ENCODE assay signal across 37 mouse cellular contexts in the genomic region with DNA sequence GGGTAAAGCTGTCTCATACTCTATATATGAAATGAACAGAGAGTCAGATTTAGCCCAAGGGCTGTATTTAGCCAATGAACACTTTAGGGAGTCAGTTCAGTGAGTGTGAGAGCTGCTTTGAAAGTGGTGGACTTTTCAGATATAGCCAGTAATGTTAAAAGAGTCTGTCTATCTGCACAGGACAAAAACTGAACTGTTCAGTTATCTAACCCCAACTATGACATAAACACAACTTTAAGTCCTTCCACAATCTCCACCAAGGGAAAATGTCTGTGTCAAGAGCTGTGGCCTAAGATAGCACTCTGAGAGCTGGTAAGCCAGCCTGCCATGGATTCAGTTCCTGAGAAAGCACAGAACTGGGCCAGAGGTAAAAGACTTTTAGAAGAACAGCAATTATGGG. TPM values are rescaled to one million over a fixed set of nuclear protein-coding genes. Genes with fewer than 3 reads are reported as not detected.
"Had no signal": no experiment of that assay in that cellular context is flagged by ENCODE, and none has a peak within 500 bp of the region (broad histone marks: within the 10 kb centered on the region; RNA-seq: fewer than 3 reads in every experiment).

No protein-coding gene starts in this region.

- H3K27ac ChIP-seq: gastrocnemius, adult 2 months; heart, embryonic 13.5 days; heart, embryonic 15.5 days; hindbrain, embryonic 13.5 days; hindbrain, embryonic 15.5 days; hindbrain, postnatal 0 days; layer of hippocampus, adult 2 months; left cerebral cortex, adult 2 months; limb, embryonic 10.5 days; limb, embryonic 12.5 days had no signal

- ATAC-seq: hindbrain, postnatal 0 days; intestine, embryonic 16.5 days had no signal

- H3K9me3 ChIP-seq: heart, embryonic 13.5 days; heart, embryonic 15.5 days; hindbrain, embryonic 13.5 days; hindbrain, embryonic 15.5 days; limb, embryonic 10.5 days; limb, embryonic 12.5 days had no signal

- H3K27me3 ChIP-seq: heart, embryonic 13.5 days; heart, embryonic 15.5 days; hindbrain, embryonic 13.5 days; hindbrain, embryonic 15.5 days; limb, embryonic 12.5 days had no signal

- H3K36me3 ChIP-seq: heart, embryonic 13.5 days; heart, embryonic 15.5 days; hindbrain, embryonic 13.5 days; hindbrain, embryonic 15.5 days; limb, embryonic 10.5 days; limb, embryonic 12.5 days had no signal

- H3K4me2 ChIP-seq: heart, embryonic 11.5 days; heart, embryonic 13.5 days; heart, embryonic 15.5 days; hindbrain, embryonic 13.5 days; hindbrain, embryonic 15.5 days; limb, embryonic 12.5 days had no signal

- H3K9ac ChIP-seq: heart, embryonic 13.5 days; heart, embryonic 15.5 days; hindbrain, embryonic 13.5 days; hindbrain, embryonic 15.5 days; limb, embryonic 12.5 days had no signal

- DNase-seq: gastrocnemius, adult 2 months; gastrocnemius, postnatal 10 days; gastrocnemius, postnatal 25 days; heart, adult 18-20 months; heart, postnatal 14 days; heart, postnatal 36 days; kidney, adult 18-20 months; kidney, adult 8-10 months; kidney, postnatal 10 days; kidney, postnatal 25 days; kidney, postnatal 4 days had no signal

- H3K4me1 ChIP-seq: heart, embryonic 13.5 days; heart, embryonic 15.5 days; hindbrain, embryonic 13.5 days; hindbrain, embryonic 15.5 days; limb, embryonic 10.5 days; limb, embryonic 12.5 days had no signal

- H3K4me3 ChIP-seq: gastrocnemius, adult 2 months; heart, embryonic 13.5 days; heart, embryonic 15.5 days; hindbrain, embryonic 13.5 days; hindbrain, embryonic 15.5 days; layer of hippocampus, adult 2 months; left cerebral cortex, adult 2 months; limb, embryonic 10.5 days; limb, embryonic 12.5 days had no signal

RNA-seq across cellular contexts. Expression of a gene that starts 7.0 kb away (rescaled TPM):
- total RNA-seq: gastrocnemius, adult 2 months; gastrocnemius, postnatal 10 days; gastrocnemius, postnatal 25 days; gastrocnemius, postnatal 4 days; granulocyte monocyte progenitor cell, adult 5-6 weeks; heart, adult 18-20 months; heart, adult 8-10 months; heart, postnatal 14 days; heart, postnatal 36 days; hematopoietic stem cell, adult 5-6 weeks; hindbrain, postnatal 0 days; layer of hippocampus, adult 2 months; layer of hippocampus, postnatal 10 days; layer of hippocampus, postnatal 25 days; left cerebral cortex, adult 2 months; left cerebral cortex, postnatal 14 days; left cerebral cortex, postnatal 36 days had no signal
- polyA plus RNA-seq: frontal cortex, adult 2 months; heart, embryonic 11.5 days; heart, embryonic 13.5 days; heart, embryonic 15.5 days; heart, postnatal 0 days; hindbrain, embryonic 11.5 days; hindbrain, embryonic 13.5 days; hindbrain, embryonic 15.5 days; hindbrain, postnatal 0 days; intestine, embryonic 14.5 days; intestine, embryonic 16.5 days; kidney, embryonic 14.5 days; kidney, embryonic 16.5 days; limb, embryonic 10.5 days; limb, embryonic 12.5 days; limb, embryonic 14.5 days had no signal

RNA-seq across cellular contexts. Expression of a gene that starts 10.3 kb away (rescaled TPM):
- total RNA-seq: gastrocnemius, adult 2 months; gastrocnemius, postnatal 10 days; gastrocnemius, postnatal 25 days; gastrocnemius, postnatal 4 days; granulocyte monocyte progenitor cell, adult 5-6 weeks; heart, adult 18-20 months; heart, adult 8-10 months; heart, postnatal 14 days; heart, postnatal 36 days; hematopoietic stem cell, adult 5-6 weeks; hindbrain, postnatal 0 days; layer of hippocampus, adult 2 months; layer of hippocampus, postnatal 10 days; layer of hippocampus, postnatal 25 days; left cerebral cortex, adult 2 months; left cerebral cortex, postnatal 36 days had no signal
- polyA plus RNA-seq: frontal cortex, adult 2 months; heart, embryonic 11.5 days; heart, embryonic 13.5 days; heart, embryonic 15.5 days; heart, postnatal 0 days; hindbrain, embryonic 11.5 days; hindbrain, embryonic 13.5 days; hindbrain, embryonic 15.5 days; hindbrain, postnatal 0 days; limb, embryonic 10.5 days; limb, embryonic 12.5 days; limb, embryonic 14.5 days had no signal

RNA-seq across cellular contexts. Expression of a gene that starts 49.3 kb away (rescaled TPM):
- total RNA-seq: gastrocnemius, postnatal 4 days; granulocyte monocyte progenitor cell, adult 5-6 weeks; heart, adult 18-20 months; heart, adult 8-10 months; heart, postnatal 14 days; heart, postnatal 36 days; hematopoietic stem cell, adult 5-6 weeks; hindbrain, postnatal 0 days had no signal
- polyA plus RNA-seq: heart, embryonic 11.5 days; heart, embryonic 13.5 days; heart, embryonic 15.5 days; heart, postnatal 0 days; hindbrain, embryonic 11.5 days; hindbrain, embryonic 13.5 days; hindbrain, embryonic 15.5 days; hindbrain, postnatal 0 days; limb, embryonic 10.5 days; limb, embryonic 12.5 days; limb, embryonic 14.5 days had no signal
